Mouse (Mus musculus) embryonic facial prominence, embryonic 14.5 days (tissue): ENCODE measurements around the gene Ccdc57. TPM values are rescaled to one million over a fixed set of nuclear protein-coding genes. Genes with fewer than 3 reads are reported as not detected.
"Not testable (repeated sequence)": the region's sequence is repeated elsewhere in the genome, so short reads cannot be mapped to it uniquely, and the experiment has no call there.

Experiments
- ATAC-seq: fragments of 200-750 bp; cut with Nextera tagmentation; 2 replicates; pipeline ENCODE4 v1.8.0; 2017; ENCODE audit warnings: low read depth, moderate number of reproducible peaks, moderate TSS enrichment
- DNase-seq: peaks from one replicate; pipeline ENCODE4 v3.0.0-alpha.2; 2015; ENCODE audit warnings: low spot score
- H3K27ac ChIP-seq: fragments of 300-500 bp; sonication (generic); replicated peaks from 2 replicates; pipeline ENCODE4 v1.5.1; 2014; ENCODE audit warnings: low read depth, mild to moderate bottlenecking, low read length, moderate library complexity
- H3K27me3 ChIP-seq: fragments of 300-500 bp; sonication (generic); replicated peaks from 2 replicates; pipeline ENCODE4 v1.6.1; 2014; ENCODE audit warnings: low read length; ENCODE audit not compliant: control insufficient read depth, insufficient read depth
- H3K36me3 ChIP-seq: fragments of 300-500 bp; sonication (generic); 2 replicates; pipeline ENCODE4 v1.6.1; 2014; ENCODE audit warnings: low read length, mixed read lengths; ENCODE audit not compliant: control insufficient read depth, insufficient read depth
- H3K4me1 ChIP-seq: fragments of 300-500 bp; sonication (generic); 2 replicates; pipeline ENCODE4 v1.6.1; 2014; ENCODE audit warnings: antibody characterized with exemption, low read length; ENCODE audit not compliant: control insufficient read depth, insufficient read depth
- H3K4me2 ChIP-seq: fragments of 300-500 bp; sonication (generic); 2 replicates; pipeline ENCODE4 v1.6.1; 2014; ENCODE audit warnings: low read depth, mild to moderate bottlenecking, low read length, moderate library complexity, mixed read lengths
- H3K4me3 ChIP-seq: fragments of 300-500 bp; sonication (generic); 2 replicates; pipeline ENCODE4 v1.5.1; 2014; ENCODE audit warnings: low read depth, mild to moderate bottlenecking, low read length
- H3K9ac ChIP-seq: fragments of 300-500 bp; sonication (generic); 2 replicates; pipeline ENCODE4 v1.6.1; 2014; ENCODE audit warnings: low read depth, mild to moderate bottlenecking, low read length, moderate library complexity, mixed read lengths
- H3K9me3 ChIP-seq: fragments of 300-500 bp; sonication (generic); 2 replicates; pipeline ENCODE4 v1.6.1; 2016; ENCODE audit warnings: low read length; ENCODE audit not compliant: control insufficient read depth
- WGBS: fragments of 180-500 bp; shearing (Covaris S2); extraction: QIAGEN DNeasy Blood & Tissue Kit; methylation state at CpG from one replicate; pipeline ENCODE4 v1.1.7; 2014; 5-methylcytosine and 5-hydroxymethylcytosine counted together
- polyA plus RNA-seq: library from polyadenylated mRNA; unstranded; fragments of >200 nt; fragmentation: Nextera tagmentation; extraction: Ambion mirVana; gene quantifications from 2 replicates; pipeline ENCODE4 v1.2.1, GENCODE M21; 2014

The Ccdc57 gene
- polyA plus RNA-seq, 1 experiment from 2014 or later, result 4.6 TPM

DNA sequence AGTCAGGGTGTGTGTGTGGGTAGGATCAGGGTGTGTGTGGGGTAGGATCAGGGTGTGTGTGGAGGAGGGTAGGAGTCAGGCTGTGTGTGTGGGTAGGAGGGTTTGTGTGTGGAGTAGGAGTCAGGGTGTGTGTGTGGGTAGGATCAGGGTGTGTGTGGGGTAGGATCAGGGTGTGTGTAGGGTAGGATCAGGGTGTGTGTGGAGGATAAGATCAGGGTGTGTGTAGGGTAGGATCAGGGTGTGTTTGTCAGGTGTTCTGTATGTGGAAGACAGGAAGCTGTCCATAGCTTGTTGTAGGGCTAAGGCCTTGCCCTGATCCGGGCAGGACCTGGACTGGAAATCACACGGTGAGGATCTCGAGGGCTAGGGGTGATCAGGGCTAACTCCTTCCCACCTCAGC lies 76.7 kb downstream of the Ccdc57 start:
- DNase-seq, H3K9me3 ChIP-seq, H3K27ac ChIP-seq, ATAC-seq, H3K4me3 ChIP-seq, H3K4me1 ChIP-seq, H3K9ac ChIP-seq, H3K4me2 ChIP-seq, H3K27me3 ChIP-seq: not testable (repeated sequence)
- peaks cover 34% of the 10 kb centered on the region for H3K36me3 ChIP-seq
- 83% methylated on average over 3 of the region's 3 CpGs for WGBS

DNA sequence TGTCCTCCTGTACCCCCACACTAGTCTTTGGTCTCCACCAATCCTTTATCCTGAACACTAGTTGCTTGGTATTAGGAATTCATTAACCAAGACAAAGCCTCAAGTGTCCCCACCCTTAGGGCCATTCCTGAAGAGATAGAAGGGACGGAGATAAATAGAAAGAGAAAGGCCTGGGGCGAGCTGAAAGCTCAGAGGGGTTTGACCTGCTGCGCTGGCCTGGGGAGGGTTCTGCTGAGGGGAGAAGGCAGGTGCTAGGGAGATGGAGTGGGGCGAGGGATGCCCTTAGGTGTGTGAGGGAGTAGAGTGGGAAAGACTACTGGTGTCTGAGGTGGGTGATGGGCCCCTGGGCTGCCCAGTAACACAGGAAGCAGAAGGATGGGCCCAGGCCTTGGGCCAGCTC lies 78.9 kb downstream of the Ccdc57 start:
- no peak overlapping the region for H3K9ac ChIP-seq
- no peak for ATAC-seq

DNA sequence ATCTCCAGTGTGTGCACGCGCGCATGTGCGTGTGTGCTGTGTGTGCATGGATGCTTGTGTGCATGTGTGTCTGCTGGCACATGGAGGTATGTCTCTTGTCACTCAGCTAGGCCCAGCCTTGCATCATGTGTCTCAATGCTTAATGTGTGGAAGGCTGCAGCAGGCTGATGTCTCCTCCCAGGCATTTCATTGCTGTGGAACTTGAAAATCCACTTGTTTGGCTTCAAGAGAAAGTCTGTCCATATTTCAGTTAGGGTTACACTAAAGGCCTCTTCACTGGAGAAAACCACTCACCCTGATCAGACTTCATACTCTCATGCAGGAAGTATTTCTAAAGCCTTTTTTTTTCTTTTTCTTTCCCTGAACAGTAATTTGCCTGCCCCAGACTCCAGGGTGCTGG lies 79.5 kb downstream of the Ccdc57 start:
- Histone ChIP-seq H3K4me2 (no peak overlapping the region), H3K27me3 (no peaks in the 10 kb centered on the region), H3K36me3 (peaks cover 8% of the 10 kb centered on the region; the same call in 1 of the 2 replicates), H3K27ac (0 out of 2 replicates have a peak overlapping the region, but pooled peaks have one; percentile 21), H3K9ac (no peak overlapping the region), H3K4me3 (no peak overlapping the region), H3K4me1 (no peaks in the 10 kb centered on the region), H3K9me3 (no peaks in the 10 kb centered on the region)
- peak; percentile 75 for DNase-seq
- peak; percentile 66; the same call in 1 of the 2 replicates for ATAC-seq
- WGBS, result 89% methylated on average over 4 of the region's 4 CpGs

More for the DNA sequence above, 78.9 kb downstream of the Ccdc57 start:
- H3K4me1 ChIP-seq, result no peaks in the 10 kb centered on the region
- no peak overlapping the region for H3K4me3 ChIP-seq
- 62% methylated on average over 4 of the region's 4 CpGs for WGBS
- peaks cover 14% of the 10 kb centered on the region; the same call in 1 of the 2 replicates for H3K36me3 ChIP-seq
- no peak overlapping the region for H3K4me2 ChIP-seq
- no peaks in the 10 kb centered on the region for H3K9me3 ChIP-seq
- DNase-seq, result no peak
- H3K27me3 ChIP-seq, result no peaks in the 10 kb centered on the region
- H3K27ac ChIP-seq, result no peak overlapping the region

DNA sequence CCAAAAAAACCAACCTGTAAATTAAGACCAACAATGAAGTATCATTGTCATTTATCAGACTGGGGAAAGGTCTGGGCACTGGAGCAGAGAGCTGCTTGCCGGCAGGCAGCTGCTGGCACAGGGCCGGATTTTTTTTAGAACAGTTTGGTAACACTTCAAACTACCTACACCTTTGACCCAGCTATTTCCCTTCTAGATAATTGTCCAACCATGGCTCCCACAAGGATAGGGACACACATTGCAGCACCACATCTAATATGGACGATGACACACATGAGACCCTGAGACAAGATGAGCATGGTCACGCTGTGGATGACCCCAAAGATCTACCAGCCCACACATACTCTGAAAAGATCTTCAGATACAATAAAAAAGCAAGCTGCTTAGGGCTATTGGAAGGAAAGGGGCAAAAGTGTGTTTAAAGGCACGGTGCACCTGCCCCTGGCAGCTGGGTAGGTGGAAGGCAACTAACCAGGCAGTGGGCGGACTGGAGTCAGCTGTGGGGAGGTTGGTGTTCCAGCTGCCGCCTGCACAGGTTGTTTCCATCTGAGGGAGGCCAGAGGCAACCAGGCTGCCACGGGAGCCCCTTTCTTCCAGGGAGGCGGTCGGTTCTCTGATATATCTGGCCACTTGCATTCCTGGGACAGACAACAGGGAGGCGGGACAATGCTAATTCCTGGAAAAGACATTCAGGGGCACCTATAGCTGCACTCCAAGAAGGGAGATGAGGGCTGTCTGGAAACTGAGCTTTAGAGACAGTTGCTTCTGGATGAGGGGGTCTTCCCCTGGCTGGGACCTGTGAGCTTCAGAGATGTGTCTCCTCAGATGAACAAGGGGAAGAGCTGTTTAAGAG lies 80.4 kb downstream of the Ccdc57 start:
- 63% methylated on average over 11 of the region's 11 CpGs for WGBS
- Histone ChIP-seq H3K9me3 (no peaks in the 10 kb centered on the region), H3K4me1 (no peaks in the 10 kb centered on the region), H3K36me3 (peaks cover 4% of the 10 kb centered on the region; the same call in 1 of the 2 replicates), H3K27me3 (no peaks in the 10 kb centered on the region), H3K9ac (0 out of 2 replicates have a peak overlapping the region, but pooled peaks have one; percentile 4), H3K4me3 (no peak overlapping the region), H3K4me2 (no peak overlapping the region), H3K27ac (0 out of 2 replicates have a peak overlapping the region, but pooled peaks have one; percentile 21)
- no peak for ATAC-seq
- peak; percentile 15 for DNase-seq

DNA sequence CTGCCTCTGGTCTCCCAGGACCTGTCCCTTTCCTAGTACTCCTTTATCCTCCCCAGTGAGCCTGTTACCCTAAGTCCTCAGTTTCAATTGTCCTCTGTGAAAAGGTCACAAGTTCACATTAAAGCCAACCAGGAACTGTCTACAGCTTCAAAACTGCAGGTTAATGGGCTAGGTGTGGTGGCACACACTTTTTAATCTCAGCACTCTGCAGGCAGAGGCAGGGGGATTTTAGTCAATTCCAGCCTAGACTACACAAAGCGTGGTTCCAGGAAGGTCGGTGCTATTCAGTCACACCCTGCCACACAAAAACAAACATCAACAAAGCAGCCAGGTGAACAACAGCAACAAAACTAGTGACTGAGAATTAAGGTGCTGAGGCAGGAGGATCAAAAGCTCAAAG lies 81.1 kb downstream of the Ccdc57 start:
- H3K36me3 ChIP-seq, result no peaks in the 10 kb centered on the region
- H3K27ac ChIP-seq, result no peak overlapping the region; the same call in 1 of the 2 replicates
- no peak overlapping the region for H3K4me2 ChIP-seq
- no peaks in the 10 kb centered on the region for H3K9me3 ChIP-seq
- WGBS, result 73% methylated on average over 2 of the region's 2 CpGs
- DNase-seq (no peak), ATAC-seq (no peak)
- H3K4me3 ChIP-seq, result no peak overlapping the region
- H3K4me1 ChIP-seq, result no peaks in the 10 kb centered on the region
- H3K9ac ChIP-seq, result no peak overlapping the region
- no peaks in the 10 kb centered on the region for H3K27me3 ChIP-seq

DNA sequence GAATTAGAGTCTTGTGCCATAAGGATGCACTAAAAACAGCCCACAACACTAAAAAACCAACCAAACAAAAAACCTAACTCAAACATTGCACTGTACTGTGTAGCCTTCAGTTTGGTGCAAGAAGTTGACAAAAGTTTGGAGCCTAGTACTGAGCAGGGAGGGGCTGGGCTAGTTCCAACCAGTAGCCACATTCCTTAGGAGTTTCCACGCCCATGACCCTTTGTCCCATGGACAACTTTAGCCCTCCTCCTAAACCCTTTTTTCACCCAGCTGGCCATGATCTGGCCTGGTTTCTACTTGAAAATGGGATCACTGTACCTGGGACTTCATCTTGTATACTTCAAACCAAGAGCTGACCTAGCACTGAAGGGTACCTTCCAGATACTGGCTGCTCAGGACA lies 81.5 kb downstream of the Ccdc57 start:
- Histone ChIP-seq H3K4me3 (no peak overlapping the region), H3K4me1 (no peaks in the 10 kb centered on the region), H3K9me3 (no peaks in the 10 kb centered on the region), H3K9ac (no peak overlapping the region), H3K4me2 (no peak overlapping the region), H3K27me3 (no peaks in the 10 kb centered on the region), H3K36me3 (no peaks in the 10 kb centered on the region), H3K27ac (no peak overlapping the region)
- ATAC-seq (no peak), DNase-seq (no peak)
- 53% methylated on average over 1 of the region's 1 CpGs for WGBS

DNA sequence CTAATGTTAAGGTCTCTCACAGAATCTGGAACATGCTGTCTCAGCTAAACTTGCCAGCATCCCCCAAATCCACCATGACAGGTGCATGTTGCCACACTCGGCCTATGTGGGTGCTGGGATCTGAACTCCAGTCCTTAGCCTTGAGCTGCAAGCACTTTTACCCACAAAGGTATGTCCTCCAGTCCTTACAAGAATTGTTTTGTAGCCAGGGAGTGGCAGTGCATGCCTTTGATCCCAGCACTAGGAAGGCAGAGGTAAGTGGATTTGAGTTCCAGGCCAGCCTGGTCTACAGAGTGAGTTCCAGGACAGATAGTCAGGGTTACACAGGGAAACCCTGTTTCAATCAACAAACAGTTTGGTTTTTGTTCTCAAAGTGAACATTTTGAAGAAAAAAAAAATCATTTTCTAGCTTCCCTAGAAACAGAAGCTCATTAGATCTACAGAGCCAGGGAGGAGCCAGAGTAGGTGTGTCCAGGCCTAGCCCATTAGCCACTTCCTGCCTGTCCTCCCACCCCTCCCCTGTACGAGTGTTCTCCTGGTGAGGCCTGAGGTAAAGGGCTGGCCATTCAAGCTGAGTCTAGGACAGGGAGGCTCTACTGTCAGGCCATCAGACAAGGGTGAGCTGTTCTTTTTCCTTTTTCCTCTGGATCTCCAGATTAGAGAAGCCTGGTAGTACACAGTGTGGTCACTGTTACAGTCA lies 82.2 kb downstream of the Ccdc57 start:
- Histone ChIP-seq H3K9ac (no peak overlapping the region), H3K4me1 (no peaks in the 10 kb centered on the region), H3K36me3 (no peaks in the 10 kb centered on the region), H3K9me3 (no peaks in the 10 kb centered on the region), H3K27me3 (no peaks in the 10 kb centered on the region), H3K4me3 (no peak overlapping the region), H3K4me2 (no peak overlapping the region), H3K27ac (no peak overlapping the region)
- DNase-seq, result no peak
- ATAC-seq, result no peak
- WGBS, result 58% methylated on average over 2 of the region's 2 CpGs

DNA sequence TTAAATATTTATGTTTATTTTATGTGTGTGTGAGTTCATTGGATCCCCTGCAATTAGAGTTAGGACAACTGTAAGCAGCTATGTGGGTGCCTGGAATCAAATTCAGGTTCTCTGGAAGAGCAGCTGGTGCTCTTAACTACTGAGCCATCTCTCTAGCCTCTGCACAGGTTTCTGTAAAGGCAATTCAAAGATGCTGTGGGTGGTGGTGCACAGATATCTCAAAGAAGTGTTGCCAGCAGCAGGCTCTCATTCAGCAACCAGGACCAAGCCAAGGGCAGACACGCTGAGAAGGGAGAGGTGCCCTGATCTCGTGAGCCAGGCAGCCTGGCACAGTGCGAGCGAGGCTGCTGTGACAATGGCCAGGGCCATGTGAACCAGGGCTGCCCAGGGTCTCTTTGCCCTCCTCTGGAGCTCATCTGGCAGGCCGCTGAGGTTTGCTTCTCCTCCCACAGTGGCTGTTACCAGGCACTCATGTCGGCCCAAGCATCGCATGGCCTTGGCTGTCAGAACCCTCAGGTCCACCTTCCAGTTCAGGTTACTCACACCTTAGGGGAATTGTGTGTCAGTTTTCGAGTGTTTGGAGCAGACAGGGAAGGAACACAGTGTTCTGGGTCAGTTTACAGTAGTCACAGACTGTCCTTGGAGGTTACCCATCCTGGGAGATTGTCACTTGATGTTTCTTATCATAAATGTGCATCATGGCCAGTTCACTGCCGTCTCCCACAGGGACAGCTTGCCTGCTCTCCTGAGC lies 85.8 kb downstream of the Ccdc57 start:
- no peaks in the 10 kb centered on the region for H3K9me3 ChIP-seq
- ATAC-seq (no peak), DNase-seq (no peak)
- no peaks in the 10 kb centered on the region for H3K36me3 ChIP-seq
- H3K27me3 ChIP-seq, result no peaks in the 10 kb centered on the region
- H3K27ac ChIP-seq, result no peak overlapping the region
- H3K4me2 ChIP-seq, result no peak overlapping the region
- H3K4me1 ChIP-seq, result no peaks in the 10 kb centered on the region
- no peak overlapping the region for H3K9ac ChIP-seq
- 93% methylated on average over 9 of the region's 9 CpGs for WGBS
- H3K4me3 ChIP-seq, result no peak overlapping the region
